Mouse (Mus musculus) MEL (cell line): ENCODE measurements around the gene Tuft1. TPM values are rescaled to one million over a fixed set of nuclear protein-coding genes. Genes with fewer than 3 reads are reported as not detected.

Experiments used
- DNase-seq: peaks from one replicate; pipeline ENCODE4 v3.0.0; 2011; ENCODE audit warnings: low read depth, low spot score
- H3K27ac ChIP-seq: 2 replicates; pipeline ENCODE4 v1.5.1; 2012; ENCODE audit warnings: low read depth, mild to moderate bottlenecking, control low read depth, low read length, moderate library complexity; ENCODE audit not compliant: control insufficient read depth
- H3K27me3 ChIP-seq, 2 experiments: fragments of 150-350 bp in 1 of 2; sonication (generic) in 1 of 2; 2 replicates each; pipeline ENCODE4 v1.6.1; 2012; ENCODE audit warnings: low read length in 2 of 2, mild to moderate bottlenecking in 2 of 2, improper control_type of control experiment in 1 of 2, moderate library complexity in 1 of 2; ENCODE audit not compliant: insufficient read depth in 2 of 2, control insufficient read depth in 1 of 2
- H3K36me3 ChIP-seq, 2 experiments: 2 replicates each; pipeline ENCODE4 v1.6.1; 2012 to 2014; ENCODE audit warnings: low read length in 2 of 2, improper control_type of control experiment in 1 of 2, inconsistent platforms in 1 of 2, mild to moderate bottlenecking in 1 of 2; ENCODE audit not compliant: insufficient read depth in 2 of 2, control insufficient read depth in 1 of 2
- H3K4me1 ChIP-seq, 2 experiments: fragments of 150-350 bp in 1 of 2; sonication (generic) in 1 of 2; 2 replicates each; pipeline ENCODE4 v1.6.1; 2012; ENCODE audit warnings: low read length in 2 of 2, improper control_type of control experiment in 1 of 2, mild to moderate bottlenecking in 1 of 2; ENCODE audit not compliant: insufficient read depth in 2 of 2, control insufficient read depth in 1 of 2
- H3K4me3 ChIP-seq, 2 experiments: fragments of 150-350 bp in 1 of 2; sonication (generic) in 1 of 2; 2 replicates each; pipeline ENCODE4 v1.5.1; 2012; ENCODE audit warnings: low read depth in 2 of 2, low read length in 2 of 2, mild to moderate bottlenecking in 2 of 2, moderate library complexity in 2 of 2, control low read depth in 1 of 2, improper control_type of control experiment in 1 of 2; ENCODE audit not compliant: control insufficient read depth in 1 of 2, insufficient read depth in 1 of 2
- H3K79me2 ChIP-seq: 2 replicates; pipeline ENCODE4 v1.6.1; 2012; ENCODE audit warnings: mild to moderate bottlenecking, low read length, moderate library complexity; ENCODE audit not compliant: control insufficient read depth, poor library complexity, insufficient read depth
- H3K9ac ChIP-seq: 2 replicates; pipeline ENCODE4 v1.6.1; 2012; ENCODE audit warnings: low read depth, mild to moderate bottlenecking, control low read depth, low read length, moderate library complexity; ENCODE audit not compliant: control insufficient read depth, poor library complexity, severe bottlenecking
- H3K9me3 ChIP-seq: fragments of 150-350 bp; sonication (generic); replicated peaks from 2 replicates; pipeline ENCODE4 v1.6.1; 2012; ENCODE audit warnings: mild to moderate bottlenecking, low read length, improper control_type of control experiment, moderate library complexity; ENCODE audit not compliant: insufficient read depth
- BHLHE40 ChIP-seq: IDR thresholded peaks from 2 replicates; pipeline ENCODE4 v1.6.1; 2012; ENCODE audit warnings: low read depth, mild to moderate bottlenecking, inconsistent platforms, low read length, improper control_type of control experiment, borderline replicate concordance
- CHD2 ChIP-seq: IDR thresholded peaks from 2 replicates; pipeline ENCODE4 v1.6.1; 2011; ENCODE audit warnings: low read length, improper control_type of control experiment
- CTCF ChIP-seq, 3 experiments: IDR thresholded peaks in 2 of 3; conservative IDR thresholded peaks in 1 of 3; 2 replicates each; pipeline ENCODE4 v1.5.1; 2011 to 2012; ENCODE audit warnings: low read length in 3 of 3, low read depth in 2 of 3, mild to moderate bottlenecking in 2 of 3, improper control_type of control experiment in 1 of 3, inconsistent platforms in 1 of 3, mixed read lengths in 1 of 3, moderate library complexity in 1 of 3; ENCODE audit not compliant: control insufficient read depth in 1 of 3, insufficient read depth in 1 of 3, poor library complexity in 1 of 3, severe bottlenecking in 1 of 3
- E2F4 ChIP-seq: IDR thresholded peaks from 2 replicates; pipeline ENCODE4 v1.6.1; 2011; ENCODE audit warnings: low read depth, low read length, improper control_type of control experiment, borderline replicate concordance
- ELF1 ChIP-seq: IDR thresholded peaks from 2 replicates; pipeline ENCODE4 v1.6.1; 2014; ENCODE audit warnings: low read depth, mild to moderate bottlenecking, inconsistent platforms, low read length, improper control_type of control experiment, moderate library complexity
- GATA1 ChIP-seq: IDR thresholded peaks from 2 replicates; pipeline ENCODE4 v1.6.1; 2011; ENCODE audit warnings: low read depth, low read length, improper control_type of control experiment
- HCFC1 ChIP-seq: IDR thresholded peaks from 2 replicates; pipeline ENCODE4 v1.6.1; 2012; ENCODE audit warnings: low read depth, mild to moderate bottlenecking, inconsistent platforms, low read length, improper control_type of control experiment, moderate library complexity
- JUND ChIP-seq: IDR thresholded peaks from 2 replicates; pipeline ENCODE4 v1.6.1; 2011; ENCODE audit warnings: low read depth, mild to moderate bottlenecking, improper control_type of control experiment, low read length
- MAFK ChIP-seq: IDR thresholded peaks from 2 replicates; pipeline ENCODE4 v1.6.1; 2011; ENCODE audit warnings: low read depth, mild to moderate bottlenecking, low read length, improper control_type of control experiment, borderline replicate concordance
- MAZ ChIP-seq: IDR thresholded peaks from 2 replicates; pipeline ENCODE4 v1.6.1; 2012; ENCODE audit warnings: low read depth, mild to moderate bottlenecking, inconsistent platforms, low read length, improper control_type of control experiment
- MXI1 ChIP-seq: IDR thresholded peaks from 2 replicates; pipeline ENCODE4 v1.6.1; 2011; ENCODE audit warnings: mild to moderate bottlenecking, low read depth, low read length, improper control_type of control experiment
- NELFE ChIP-seq: IDR thresholded peaks from 2 replicates; pipeline ENCODE4 v1.6.1; 2011; ENCODE audit warnings: low read depth, low read length, improper control_type of control experiment
- POLR2A ChIP-seq, 2 experiments: IDR thresholded peaks; 2 replicates each; pipeline ENCODE4 v1.6.1; 2011 to 2012; ENCODE audit warnings: low read length in 2 of 2, mild to moderate bottlenecking in 2 of 2, control low read depth in 1 of 2, improper control_type of control experiment in 1 of 2, low read depth in 1 of 2, moderate library complexity in 1 of 2; ENCODE audit not compliant: control insufficient read depth in 1 of 2, insufficient read depth in 1 of 2, poor library complexity in 1 of 2
- POLR2AphosphoS2 ChIP-seq: IDR thresholded peaks from 2 replicates; pipeline ENCODE4 v1.6.1; 2011; ENCODE audit warnings: low read length, improper control_type of control experiment
- RAD21 ChIP-seq: IDR thresholded peaks from 2 replicates; pipeline ENCODE4 v1.6.1; 2011; ENCODE audit warnings: mild to moderate bottlenecking, low read depth, low read length, improper control_type of control experiment
- RCOR1 ChIP-seq: IDR thresholded peaks from 2 replicates; pipeline ENCODE4 v1.6.1; 2012; ENCODE audit warnings: low read depth, mild to moderate bottlenecking, inconsistent platforms, low read length, improper control_type of control experiment
- SMC3 ChIP-seq: IDR thresholded peaks from 2 replicates; pipeline ENCODE4 v1.6.1; 2011; ENCODE audit warnings: low read depth, low read length, improper control_type of control experiment
- TAL1 ChIP-seq: IDR thresholded peaks from 2 replicates; pipeline ENCODE4 v1.6.1; 2012; ENCODE audit warnings: mild to moderate bottlenecking, inconsistent platforms, low read length, moderate library complexity, mixed read lengths
- TCF12 ChIP-seq: IDR thresholded peaks from 2 replicates; pipeline ENCODE4 v1.6.1; 2014; ENCODE audit warnings: low read depth, mild to moderate bottlenecking, inconsistent platforms, low read length, improper control_type of control experiment, moderate library complexity
- USF1 ChIP-seq: IDR thresholded peaks from 2 replicates; pipeline ENCODE4 v1.6.1; 2014; ENCODE audit warnings: low read depth, mild to moderate bottlenecking, inconsistent platforms, low read length, improper control_type of control experiment, moderate library complexity
- ZMIZ1 ChIP-seq: IDR thresholded peaks from 2 replicates; pipeline ENCODE4 v1.6.1; 2012; ENCODE audit warnings: low read depth, mild to moderate bottlenecking, inconsistent platforms, low read length, improper control_type of control experiment, moderate library complexity
- ZNF384 ChIP-seq: IDR thresholded peaks from 2 replicates; pipeline ENCODE4 v1.6.1; 2012; ENCODE audit warnings: low read depth, mild to moderate bottlenecking, inconsistent platforms, low read length, improper control_type of control experiment
- polyA plus RNA-seq, 2 experiments: library from polyadenylated mRNA; stranded (reverse) in 1 of 2; unstranded in 1 of 2; fragments of >175 nt in 1 of 2; fragments of >200 nt in 1 of 2; gene quantifications; 2 replicates each; pipeline versions ENCODE4 v1.2.1 to v1.2.4; 2012; ENCODE audit warnings: low replicate concordance in 2 of 2, low read depth in 1 of 2; ENCODE audit not compliant: insufficient read length in 2 of 2, insufficient read depth in 1 of 2, missing spikeins in 1 of 2
- total RNA-seq: library from RNA; depleted of rRNA; stranded (reverse); fragments of 300-350 nt; gene quantifications from 2 replicates; pipeline ENCODE4 v1.2.3, GENCODE M21; 2012

Gene Tuft1
- total and polyA plus RNA-seq, 3 experiments = 6.6 to 13.5 TPM; not detected in 1

- Histone ChIP-seq H3K36me3 (no peaks in the 10 kb centered on the region), H3K4me3 (no peak overlapping the region), H3K27ac (no peak overlapping the region), H3K79me2 (no peaks in the 10 kb centered on the region), H3K9ac (no peak overlapping the region), H3K4me1 (0 out of 4 replicates have a peak, but pooled peaks cover 0 to 4% of the 10 kb centered on the region in 2 experiments), H3K9me3 (no peaks in the 10 kb centered on the region), H3K27me3 (no peaks in the 10 kb centered on the region)
- TF ChIP-seq HCFC1 (no peak), CTCF (IDR thresholded peaks at IDR 0.05 in 2 of 3, conservative IDR thresholded peaks at IDR 0.05 in 1 of 3; ENCODE audit: control insufficient read depth in 1 of 3, insufficient read depth in 1 of 3, low read depth in 2 of 3, low read length in 3 of 3, poor library complexity in 1 of 3, severe bottlenecking in 1 of 3) (no peak), GATA1 (no peak), MAZ (no peak), TAL1 (no peak), MAFK (no peak), JUND (no peak), SMC3 (no peak), TCF12 (no peak), BHLHE40 (no peak), ZMIZ1 (no peak), NELFE (no peak), RCOR1 (no peak)
- DNase-seq = no peak
Measured at GRCm38 (mm10) chr3:94611343-94611742, 47.3 kb downstream of the Tuft1 start.

DNA sequence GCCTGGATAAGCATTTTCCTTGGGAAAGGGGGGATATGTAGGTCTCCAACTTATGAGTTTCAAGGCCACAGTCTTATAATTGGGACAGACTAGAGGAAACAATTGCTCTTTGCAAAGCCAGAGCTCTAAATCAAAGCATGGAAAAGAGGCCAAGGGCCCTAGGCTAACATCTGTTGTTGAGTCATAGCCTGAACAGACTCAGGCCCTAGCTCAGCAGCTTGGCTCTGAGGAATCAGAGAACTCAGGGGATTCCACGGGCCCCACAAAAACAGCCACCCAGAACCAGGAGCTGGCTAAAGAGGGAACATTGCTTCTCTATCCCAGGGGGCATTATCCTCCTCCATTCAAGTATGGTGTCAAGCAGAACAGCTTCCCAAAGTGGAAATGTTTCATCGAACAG, 48.1 kb downstream of the Tuft1 start:
- Histone ChIP-seq H3K27ac (no peak overlapping the region), H3K9me3 (no peaks in the 10 kb centered on the region), H3K4me1 (0 out of 4 replicates have a peak, but pooled peaks cover 0 to 4% of the 10 kb centered on the region in 2 experiments), H3K36me3 (no peaks in the 10 kb centered on the region), H3K27me3 (no peaks in the 10 kb centered on the region)
- TF ChIP-seq ZNF384 (no peak), POLR2A (IDR thresholded peaks at IDR 0.05; ENCODE audit: control insufficient read depth in 1 of 2, insufficient read depth in 1 of 2, low read depth in 1 of 2, low read length in 2 of 2, poor library complexity in 1 of 2) (no peak), MXI1 (no peak), POLR2AphosphoS2 (no peak), RAD21 (no peak), CHD2 (no peak), USF1 (no peak), MAZ (no peak), E2F4 (no peak), ELF1 (no peak)
- TF ChIP-seq, all 39 proteins: peak for 0
- H3K4me3 ChIP-seq = no peak overlapping the region
- H3K79me2 ChIP-seq = no peaks in the 10 kb centered on the region
- H3K9ac ChIP-seq = no peak overlapping the region
- DNase-seq = no peak
